Mouse (Mus musculus) right cerebral cortex, postnatal 10 days (tissue): Measurements from ENCODE around the gene Cyb561d2.

Source experiments
- DNase-seq, 2 experiments: peaks; one replicate each; pipeline ENCODE4 v3.0.0; 2021; ENCODE audit warnings: low spot score in 2 of 2

Cyb561d2 gene

GRCm38 (mm10) chr9:107521711-107522399 lies 20.1 kb downstream of the Cyb561d2 start:
- no peak for DNase-seq

- no peak for DNase-seq
Measured at GRCm38 (mm10) chr9:107521190-107521589, 20.8 kb downstream of the Cyb561d2 start.

DNA sequence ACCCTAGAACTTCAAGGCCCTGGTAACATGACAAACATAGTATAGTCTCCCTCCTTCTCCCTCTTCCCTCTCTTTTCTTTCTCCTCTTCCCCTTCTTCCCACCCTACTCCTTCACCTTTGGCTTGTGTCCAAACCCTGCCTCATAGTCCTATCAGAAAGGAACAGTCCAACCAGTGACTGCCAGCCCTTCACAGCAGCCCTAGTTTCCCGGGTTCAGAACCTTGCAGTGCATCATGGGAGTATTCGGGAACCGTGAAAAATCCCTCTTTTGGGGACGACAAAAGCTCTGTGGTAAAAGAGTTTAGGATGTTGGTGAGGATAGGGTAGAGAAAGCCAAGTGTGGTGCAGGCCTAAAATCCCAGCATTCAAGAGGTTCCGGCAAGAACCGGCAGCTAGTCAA lies 21.7 kb downstream of the Cyb561d2 start:
- DNase-seq = no peak

DNA sequence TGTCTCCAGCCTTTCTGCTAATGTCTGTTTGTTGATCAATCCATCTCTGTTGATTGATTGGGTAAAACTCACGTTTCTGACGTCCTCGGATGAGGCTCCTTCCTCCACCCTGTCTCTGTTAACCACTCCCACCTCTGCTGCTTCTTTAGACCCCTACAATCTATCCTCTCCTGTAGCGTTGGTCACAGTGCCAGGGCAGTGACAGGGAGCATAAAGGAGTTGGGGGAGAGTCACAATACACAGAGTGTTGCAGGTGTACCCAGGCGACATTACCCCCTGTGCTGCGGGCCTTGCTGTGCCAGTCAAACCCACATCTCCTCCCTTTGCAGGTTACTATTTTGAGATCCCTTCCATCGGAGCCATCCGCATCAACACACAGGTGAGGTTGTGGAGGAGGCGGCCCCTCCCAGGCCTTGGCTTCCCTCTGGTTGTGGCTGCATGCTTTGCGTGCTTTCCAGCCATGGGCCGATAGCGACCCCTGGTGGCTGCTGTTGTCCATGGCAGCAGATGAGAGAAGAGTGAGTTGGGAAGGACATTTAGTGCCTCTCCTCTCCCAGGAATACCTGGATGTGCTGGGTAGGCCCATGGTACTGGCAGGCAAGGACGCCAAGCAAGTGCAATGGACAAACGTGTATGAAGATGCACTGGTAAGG lies 27.6 kb downstream of the Cyb561d2 start:
- DNase-seq = peak; percentile 89 to 93

- no peak for DNase-seq
Measured at GRCm38 (mm10) chr9:107512326-107512725, 29.7 kb downstream of the Cyb561d2 start.

DNA sequence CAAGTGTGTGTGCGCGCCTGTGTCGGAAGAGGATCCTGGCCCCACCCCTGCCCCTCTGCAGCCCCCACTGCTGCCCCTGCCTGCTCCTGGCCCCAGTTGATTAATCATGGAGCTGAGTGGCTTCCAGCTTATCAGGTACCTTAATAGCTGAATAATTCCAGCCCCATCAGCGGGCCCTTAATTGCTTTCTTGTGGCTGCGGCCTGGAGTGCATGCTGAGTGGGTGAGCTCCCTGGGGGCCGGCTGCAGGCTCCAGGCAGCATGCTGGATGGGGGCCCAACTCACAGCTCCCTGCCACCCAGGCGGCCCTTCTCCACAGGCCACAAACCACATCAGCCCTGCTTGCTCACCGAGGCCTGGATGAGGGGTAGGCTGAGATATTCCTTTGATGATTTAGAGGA lies 30.6 kb downstream of the Cyb561d2 start:
- peak in 1 of 2 experiments; percentile 29 for DNase-seq

DNA sequence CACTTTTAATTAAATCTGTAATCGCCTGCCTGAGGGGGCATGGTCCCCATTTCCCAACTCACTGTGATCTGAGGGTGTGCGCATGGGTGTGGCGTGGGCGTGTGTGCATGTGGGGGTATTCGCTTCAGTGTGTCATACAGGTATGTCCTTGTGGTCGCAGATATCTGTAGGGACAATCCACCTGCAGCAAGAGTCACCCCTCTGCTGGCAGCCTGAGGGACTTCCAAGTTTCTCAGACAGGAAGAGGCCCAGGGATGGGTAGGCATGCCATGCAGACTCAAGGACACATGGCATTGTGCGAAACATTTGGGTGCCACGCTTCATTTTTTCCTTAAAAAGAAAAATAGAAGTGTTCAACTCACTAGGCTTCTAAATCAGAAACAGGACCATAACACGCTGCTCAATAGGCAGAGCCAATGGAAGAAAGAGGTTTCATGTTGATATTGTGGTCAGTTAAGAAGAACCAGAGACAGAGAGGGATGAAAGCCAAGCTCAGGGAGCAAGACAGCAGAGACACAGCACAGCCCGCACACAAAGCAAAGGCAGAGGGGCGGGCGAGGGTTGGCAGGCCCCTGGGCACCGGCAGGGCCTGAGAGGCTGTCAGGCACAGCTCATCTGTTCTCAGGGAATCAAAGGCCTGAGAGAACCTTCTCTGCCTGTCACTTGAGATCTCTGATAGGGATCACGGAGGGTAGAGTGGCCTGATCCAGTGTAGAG lies 31.5 kb downstream of the Cyb561d2 start:
- DNase-seq = no peak

GRCm38 (mm10) chr9:107508266-107508665 lies 33.7 kb downstream of the Cyb561d2 start:
- DNase-seq = peak; percentile 82 to 85

DNA sequence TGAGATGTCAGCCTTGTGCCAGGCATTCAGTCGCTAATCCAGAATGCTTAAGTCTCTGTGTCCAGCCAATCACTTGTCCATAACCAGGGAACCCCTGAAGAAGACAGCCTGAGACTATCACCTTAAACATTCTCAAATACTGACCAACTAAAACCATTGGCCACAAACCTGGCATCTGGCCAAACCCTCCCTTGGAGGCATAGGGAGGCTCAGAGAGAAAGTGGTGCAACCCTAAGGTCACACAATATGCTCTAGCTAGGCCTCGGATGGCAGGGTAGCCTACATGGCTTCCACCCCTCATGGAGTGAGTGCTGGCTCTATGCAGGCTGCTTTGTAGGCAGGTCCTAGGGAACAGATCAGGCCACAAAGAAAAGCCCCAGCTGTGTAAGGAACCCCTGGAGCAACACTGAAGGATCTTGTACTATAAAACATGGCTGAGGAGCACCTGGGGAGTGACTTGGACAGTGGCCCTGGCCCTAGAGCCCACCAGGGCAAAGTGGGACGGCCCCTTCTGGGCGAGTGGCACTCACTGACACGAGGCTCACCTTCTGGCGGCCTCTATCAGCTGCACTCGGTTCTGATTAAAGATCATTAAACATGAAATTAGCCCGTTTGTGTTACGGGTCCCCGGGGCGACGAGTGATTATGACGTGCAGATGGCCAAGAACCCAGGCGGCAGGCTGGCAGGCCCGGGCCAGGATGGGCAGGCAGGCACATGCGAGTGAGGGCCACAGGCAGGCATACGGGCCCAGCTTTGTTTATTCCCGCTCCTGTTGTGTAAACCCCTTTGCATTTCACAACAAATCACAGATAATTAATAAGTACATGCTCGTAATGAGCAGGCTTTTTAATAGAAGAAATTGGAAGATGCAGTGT lies 37.1 kb downstream of the Cyb561d2 start:
- no peak for DNase-seq

DNA sequence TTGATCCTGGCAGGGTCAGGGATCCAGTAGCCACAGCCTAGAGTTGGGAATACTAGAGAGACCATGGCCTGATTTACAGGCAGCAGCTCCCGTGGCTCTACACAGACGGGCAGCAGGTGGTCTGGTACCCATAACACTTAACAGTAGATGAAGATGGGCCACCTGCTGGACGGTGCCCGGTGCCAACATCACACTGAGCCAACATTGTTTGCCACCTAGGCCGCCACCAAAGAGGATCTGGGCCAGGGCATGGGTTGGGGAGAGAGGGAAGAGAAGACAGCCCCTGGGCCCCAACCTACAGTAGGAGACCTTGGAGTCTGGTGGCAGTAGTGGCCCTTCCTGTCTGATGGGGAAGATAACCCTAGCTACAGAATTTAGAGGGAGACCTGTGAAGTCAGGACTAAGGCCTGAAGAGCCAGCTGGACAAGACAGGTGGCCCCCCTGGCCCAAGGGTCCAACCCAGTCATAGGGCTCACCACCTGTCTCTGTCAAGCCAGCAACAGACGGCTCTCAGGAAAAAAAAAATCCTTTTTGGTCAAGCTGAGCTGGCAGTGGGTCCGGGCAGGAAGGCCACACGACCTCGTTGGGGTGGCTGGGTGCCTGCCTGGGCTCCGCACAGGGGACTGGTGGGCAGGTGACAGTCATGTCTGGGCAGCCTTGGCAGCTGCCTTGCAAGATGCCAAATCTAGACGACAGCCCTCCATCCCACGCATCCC lies 39.7 kb downstream of the Cyb561d2 start:
- DNase-seq = no peak

DNA sequence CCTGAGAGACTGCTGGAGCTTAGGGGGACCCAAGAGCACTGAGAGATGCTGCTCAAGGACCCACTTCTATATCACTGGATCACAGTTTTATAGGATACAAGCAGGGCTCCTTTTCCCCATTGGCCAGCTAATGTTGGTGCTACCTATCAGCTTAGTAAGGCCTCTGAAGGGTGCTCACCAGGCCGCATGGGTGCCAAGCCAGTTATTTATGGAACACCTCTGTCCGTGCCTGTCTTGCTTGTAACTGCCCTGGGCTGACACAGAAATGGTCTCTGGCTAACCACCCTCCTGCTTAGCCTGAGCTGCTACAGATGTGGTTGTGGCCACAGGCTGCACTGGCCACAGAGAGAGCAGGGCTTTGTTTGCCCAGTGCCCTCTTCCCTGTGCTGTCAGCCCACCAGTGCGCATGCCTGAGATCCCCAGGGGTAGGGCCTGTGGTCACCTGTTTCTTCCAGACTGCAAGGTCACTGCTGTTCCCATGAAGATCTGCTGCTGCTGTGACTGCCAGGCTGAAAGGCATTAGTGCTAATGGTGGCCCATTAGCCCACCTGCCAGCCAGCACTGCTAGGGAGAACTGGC lies 41.2 kb downstream of the Cyb561d2 start:
- no peak for DNase-seq

GRCm38 (mm10) chr9:107496359-107496758 lies 45.6 kb downstream of the Cyb561d2 start:
- no peak for DNase-seq

- no peak for DNase-seq
Measured at GRCm38 (mm10) chr9:107494238-107494637, 47.8 kb downstream of the Cyb561d2 start.

DNA sequence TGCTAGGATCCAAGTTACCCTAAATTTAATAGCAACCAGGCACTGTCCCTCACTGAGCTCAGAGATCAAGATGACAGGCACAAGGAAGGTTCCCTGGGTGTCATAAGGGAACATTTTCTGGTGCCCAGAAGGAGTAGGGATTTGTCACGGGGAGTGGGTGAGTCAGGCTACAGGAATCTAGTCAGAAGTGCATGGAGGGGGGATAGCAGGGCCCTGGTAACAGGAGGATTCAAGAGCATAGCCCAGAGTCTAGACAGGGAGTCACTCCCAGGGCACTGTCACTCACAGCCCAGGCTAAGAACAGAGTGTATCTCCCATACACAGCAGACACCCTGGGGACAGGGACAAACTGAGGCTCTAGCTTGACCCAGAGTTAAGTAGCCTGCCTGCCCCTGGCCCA lies 48.5 kb downstream of the Cyb561d2 start:
- no peak for DNase-seq

- DNase-seq = no peak
Measured at GRCm38 (mm10) chr9:107490625-107491024, 51.4 kb downstream of the Cyb561d2 start.

GRCm38 (mm10) chr9:107490146-107490545 lies 51.8 kb downstream of the Cyb561d2 start:
- no peak for DNase-seq
